Mouse (Mus musculus) lung, postnatal 0 days (tissue): ENCODE measurements around the gene Kif19a.
A peak's percentile ranks its signal among the peaks of the same experiment; 100 is the strongest.

Experiments
- CTCF ChIP-seq: IDR thresholded peaks from 2 replicates; pipeline ENCODE4 v1.5.1; 2016; ENCODE audit warnings: antibody characterized with exemption, mild to moderate bottlenecking
- EP300 ChIP-seq: IDR thresholded peaks from 2 replicates; pipeline ENCODE4 v1.6.1; 2016; ENCODE audit warnings: antibody characterized with exemption, mild to moderate bottlenecking, control low read depth

DNA sequence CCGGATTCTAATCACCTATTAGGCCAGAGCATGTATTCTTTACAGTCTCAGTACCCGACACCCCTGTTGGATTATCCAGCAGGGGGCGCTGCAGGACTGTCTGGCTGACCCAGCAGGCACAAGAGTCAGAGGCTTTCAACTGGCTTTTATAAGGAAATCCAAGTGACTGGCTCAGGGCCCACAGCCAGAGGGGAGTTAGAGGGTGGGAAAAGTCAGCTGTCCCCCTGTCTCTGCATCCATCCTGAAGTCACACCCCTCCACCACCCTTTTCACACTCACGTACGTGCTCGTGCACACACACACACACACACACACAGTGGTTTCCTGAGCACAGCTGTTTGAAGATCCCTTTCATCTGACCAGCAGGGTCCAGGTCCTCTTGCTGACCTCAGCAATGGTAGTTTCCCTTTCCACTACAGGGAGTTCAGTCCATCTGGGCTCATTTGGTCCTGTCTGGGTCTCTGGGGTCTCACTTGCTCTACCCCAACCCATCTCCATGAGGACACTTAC is 47.6 kb downstream of the Kif19a start:
- TF ChIP-seq CTCF (peak; percentile 94), EP300 (no peak)
